Mouse (Mus musculus) megakaryocyte, adult 5-6 weeks (primary cell): ENCODE measurements around the gene Crybg1. TPM values are rescaled to one million over a fixed set of nuclear protein-coding genes. Genes with fewer than 3 reads are reported as not detected.

Source experiments
- ATAC-seq: 2 replicates; pipeline ENCODE4 v1.8.0; 2016; ENCODE audit warnings: mild to moderate bottlenecking, inconsistent platforms; ENCODE audit not compliant: poor library complexity, severe bottlenecking
- total RNA-seq, 2 experiments: library from RNA; stranded (forward) in 1 of 2; stranded (reverse) in 1 of 2; fragments of 153-499, 151-499 nt in 1 of 2; fragments of 221-1000, 200-1000 nt in 1 of 2; gene quantifications; 2 replicates each; pipeline versions ENCODE4 v1.2.3 to v1.2.4; 2015 to 2017

Crybg1 gene
- total RNA-seq (2015) (16.8 and 17.6 TPM in 2 replicates), total RNA-seq (2017) (20.8 and 21.5 TPM in 2 replicates)

GRCm38 (mm10) chr10:44148337-44149317 is at the start of gene Crybg1:
Crybg1 (minus strand) TSS chr10:44148853.
- ATAC-seq, result peak; percentile 87

- peak; percentile 64; the same call in 1 of the 2 replicates for ATAC-seq
These were observed 28.7 kb upstream of the Crybg1 start for GRCm38 (mm10) chr10:44177365-44177764.

DNA sequence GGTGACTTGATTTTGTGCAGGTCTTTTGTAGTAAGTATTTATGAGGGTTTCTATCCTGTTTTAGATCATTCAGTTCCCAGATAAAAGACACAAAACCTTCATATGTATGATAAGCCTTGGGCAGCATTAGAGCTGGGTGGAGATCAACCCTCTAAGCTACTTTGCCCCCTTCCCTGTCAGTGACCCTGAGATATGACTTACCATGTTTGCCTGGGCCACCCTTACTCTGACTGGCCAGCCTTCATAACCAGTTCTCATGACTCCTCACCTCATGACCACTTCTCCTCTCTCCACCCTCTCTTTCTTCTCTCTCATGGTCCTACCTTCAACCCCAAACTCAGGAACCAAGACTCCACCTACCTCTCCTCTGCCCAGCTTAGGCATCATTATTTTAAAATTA is 27.9 kb upstream of the Crybg1 start:
- ATAC-seq, result no peak

GRCm38 (mm10) chr10:44176120-44176519 is 27.5 kb upstream of the Crybg1 start:
- peak; percentile 43; the same call in 1 of the 2 replicates for ATAC-seq

DNA sequence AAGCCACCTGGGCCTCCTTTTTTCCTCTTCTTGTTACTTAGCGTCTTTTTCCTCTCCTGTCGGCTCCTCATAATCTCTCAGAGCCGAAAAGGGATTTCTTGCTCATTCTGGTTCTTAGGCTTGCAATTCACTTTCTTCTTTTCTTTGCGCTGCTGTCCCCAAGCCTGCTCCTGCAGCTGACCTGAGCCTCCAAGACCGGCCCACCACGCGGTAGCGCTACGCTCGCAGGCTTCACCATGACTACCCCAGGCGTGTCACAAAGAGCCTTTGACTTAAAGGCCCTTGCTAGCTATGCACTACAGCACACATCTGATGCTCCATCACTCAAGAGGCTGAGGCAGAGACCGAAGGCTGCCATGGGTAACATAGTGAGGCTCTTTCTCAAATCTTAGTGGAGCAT is 21.5 kb upstream of the Crybg1 start:
- ATAC-seq, result no peak

GRCm38 (mm10) chr10:44167061-44167460 is 18.4 kb upstream of the Crybg1 start:
- no peak for ATAC-seq

DNA sequence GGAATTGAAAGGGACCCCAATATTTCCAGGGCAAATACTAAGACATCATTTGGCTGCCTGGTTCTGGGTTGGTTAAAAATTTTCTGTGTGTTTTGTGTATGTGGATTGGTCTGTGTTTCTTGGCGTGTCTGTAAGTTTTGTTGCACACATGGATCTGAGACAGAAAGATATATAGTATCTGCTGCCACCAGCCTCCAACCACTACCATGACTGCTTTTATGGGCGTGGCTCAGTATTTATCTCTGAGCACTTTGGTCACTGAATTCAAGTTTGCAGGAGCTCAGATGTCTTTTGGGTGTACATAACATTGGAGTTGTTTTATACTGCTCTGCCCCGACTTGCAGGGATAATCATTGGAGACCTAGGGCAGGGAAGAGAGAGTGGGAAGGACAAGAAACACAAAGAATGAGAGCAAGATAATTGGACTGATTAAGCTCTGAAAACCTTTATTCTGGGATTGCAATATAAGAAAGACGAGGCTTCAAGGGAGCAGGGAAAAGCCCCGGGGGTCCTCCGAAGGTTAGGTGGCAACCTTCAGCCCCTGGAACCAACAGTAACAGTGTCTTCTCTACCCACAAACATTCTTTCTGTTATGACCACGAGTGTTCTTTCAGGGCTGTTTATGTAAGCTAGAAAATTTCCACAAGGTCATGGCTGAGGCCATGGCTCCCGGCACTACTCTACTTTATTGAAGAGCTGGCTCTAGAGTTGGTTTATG is 15.8 kb upstream of the Crybg1 start:
- no peak for ATAC-seq

GRCm38 (mm10) chr10:44163028-44163427 is 14.4 kb upstream of the Crybg1 start:
- peak; percentile 43 for ATAC-seq

DNA sequence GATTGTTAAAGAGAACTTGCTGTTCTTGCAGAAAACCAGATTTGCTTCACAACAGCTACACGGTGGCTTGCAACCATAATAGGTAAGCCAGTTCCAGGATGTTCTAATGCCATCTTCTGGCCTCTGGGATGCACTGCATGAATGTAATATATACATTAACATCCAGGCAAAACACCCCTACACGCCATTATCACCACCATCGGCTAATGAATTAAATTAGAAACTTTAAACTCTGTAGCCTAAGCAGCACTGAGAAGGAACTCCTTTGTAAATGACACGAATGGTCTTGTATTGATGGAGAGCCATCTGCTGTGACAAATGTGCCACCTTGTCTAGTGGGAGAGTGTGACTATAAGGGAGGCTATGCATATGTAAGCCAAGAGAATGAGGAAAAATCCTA is 11.5 kb upstream of the Crybg1 start:
- ATAC-seq, result no peak

- no peak for ATAC-seq
These were observed 8.8 kb upstream of the Crybg1 start for GRCm38 (mm10) chr10:44157489-44157888.

DNA sequence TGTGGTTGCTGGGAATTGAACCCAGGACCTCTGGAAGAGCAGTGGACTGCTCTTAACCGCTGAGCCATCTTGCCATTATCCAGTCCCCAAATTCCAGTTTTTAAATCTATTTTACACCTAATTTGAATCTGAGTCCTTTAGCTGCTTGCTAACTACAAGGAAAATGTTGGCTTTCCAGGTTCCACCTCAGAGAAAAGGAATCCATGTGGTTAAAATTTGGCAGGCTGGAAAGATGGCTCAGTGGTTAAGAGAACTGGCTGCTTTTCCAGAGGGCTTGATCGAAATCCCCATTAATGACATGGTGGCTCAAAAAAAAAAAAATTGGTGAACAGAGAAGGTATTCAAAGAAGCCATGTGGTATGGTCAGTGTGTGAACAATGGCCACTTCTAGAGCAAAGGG is 1.8 kb upstream of the Crybg1 start:
- no peak for ATAC-seq

DNA sequence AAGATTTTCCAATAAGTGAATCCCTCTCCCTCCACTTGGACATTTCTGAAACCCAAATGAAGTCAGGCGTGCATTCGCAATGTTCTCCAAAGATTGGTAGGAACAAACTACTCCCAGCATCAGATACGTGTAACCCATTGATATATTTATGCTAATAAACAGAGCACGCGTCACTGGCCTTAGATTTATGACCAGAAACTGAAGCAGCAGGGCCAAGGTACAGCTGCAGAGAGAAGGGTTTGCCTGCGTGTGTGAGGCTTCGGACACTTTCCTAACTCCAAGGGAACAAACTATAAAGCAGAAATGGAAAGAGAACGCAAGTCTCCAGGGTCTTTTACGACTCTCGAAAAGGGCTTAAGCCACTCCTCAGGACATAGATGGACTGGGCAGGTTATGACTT is 5.3 kb downstream of the Crybg1 start:
- ATAC-seq, result no peak

GRCm38 (mm10) chr10:44138137-44138855 is 10.4 kb downstream of the Crybg1 start:
- no peak for ATAC-seq

GRCm38 (mm10) chr10:44126047-44126446 is 22.6 kb downstream of the Crybg1 start:
- no peak for ATAC-seq

DNA sequence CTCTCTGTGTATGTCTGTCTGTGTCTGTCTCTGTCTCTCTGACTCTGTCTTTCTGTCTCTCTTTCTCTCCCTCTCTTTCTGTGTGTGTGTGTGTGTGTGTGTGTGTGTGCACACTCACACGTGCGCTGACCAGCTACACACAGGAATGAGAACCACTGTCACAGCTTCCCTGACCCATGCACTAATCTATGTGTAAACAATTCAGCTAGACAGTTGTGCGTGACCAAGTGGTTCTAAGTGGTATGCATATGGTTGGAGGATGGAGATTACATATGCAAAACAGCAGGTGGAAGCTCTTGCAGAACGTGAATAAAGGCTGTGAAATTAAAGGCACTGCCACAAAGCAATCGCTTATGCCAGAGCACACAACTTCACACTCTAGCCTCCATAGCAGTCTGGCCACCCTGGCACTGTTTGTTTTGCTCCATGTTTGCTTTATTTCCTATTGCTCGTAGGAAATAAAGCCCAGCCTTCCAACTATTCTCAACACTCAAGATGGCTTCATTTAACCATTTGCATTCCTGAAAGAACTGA is 24.2 kb downstream of the Crybg1 start:
- no peak for ATAC-seq

GRCm38 (mm10) chr10:44118616-44119015 is 30.0 kb downstream of the Crybg1 start:
- ATAC-seq, result no peak

GRCm38 (mm10) chr10:44116796-44117195 is 31.9 kb downstream of the Crybg1 start:
- ATAC-seq, result no peak

- ATAC-seq, result no peak
These were observed 34.0 kb downstream of the Crybg1 start for GRCm38 (mm10) chr10:44114611-44115010.

DNA sequence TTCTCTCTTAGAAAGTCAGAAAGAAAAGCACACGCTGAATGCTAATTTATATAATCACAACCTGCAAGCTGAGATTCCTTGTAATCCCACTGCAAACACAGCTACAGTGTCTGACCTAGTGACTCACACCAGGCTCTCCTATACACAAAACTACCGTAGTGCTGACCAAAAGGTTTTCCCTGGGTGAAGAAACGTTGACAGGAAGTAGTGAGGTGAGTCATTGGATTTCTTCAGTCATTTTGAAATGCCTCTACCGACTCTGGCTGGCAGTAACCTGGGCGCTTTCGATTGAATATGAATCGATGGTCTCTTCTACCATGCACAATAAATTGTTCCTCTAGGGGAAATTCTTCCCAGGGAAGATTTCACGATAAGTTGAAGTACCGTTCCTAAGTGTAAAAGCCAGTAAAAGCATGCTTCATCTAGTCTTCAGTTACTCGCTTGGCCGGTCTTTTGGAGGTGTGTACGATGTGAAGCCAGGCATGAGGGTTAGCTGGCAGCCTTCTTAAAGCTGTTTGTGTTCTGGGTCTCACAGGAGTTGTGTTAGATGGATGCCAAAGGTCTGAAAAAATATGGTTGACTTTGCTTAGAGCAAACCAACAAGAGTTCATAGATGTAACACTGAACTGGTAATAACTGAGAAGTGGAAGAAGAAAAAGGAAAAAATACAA is 36.5 kb downstream of the Crybg1 start:
- ATAC-seq, result peak; percentile 88

DNA sequence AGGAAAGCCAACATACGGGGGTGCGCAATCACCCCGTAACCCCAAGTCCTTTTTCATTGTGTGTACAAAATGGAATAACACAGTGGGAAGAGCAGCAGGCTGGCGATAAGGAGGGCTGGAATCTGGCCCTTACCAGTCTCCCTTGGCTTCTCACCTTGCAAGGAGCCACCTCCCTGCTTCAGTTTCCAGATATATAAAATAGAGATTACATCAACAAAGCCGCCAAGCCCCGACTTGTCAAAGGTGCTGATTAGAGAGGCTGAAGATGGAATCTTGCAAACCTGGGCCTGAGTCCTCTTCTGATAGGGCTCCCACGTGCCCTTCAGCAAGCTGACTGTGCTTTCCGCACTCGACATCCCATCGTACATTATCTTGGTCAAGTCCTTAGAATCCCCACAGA is 37.5 kb downstream of the Crybg1 start:
- ATAC-seq, result no peak
